Mouse (Mus musculus) liver, embryonic 13.5 days (tissue): Measurements from ENCODE around the gene Selp. TPM values are rescaled to one million over a fixed set of nuclear protein-coding genes. Genes with fewer than 3 reads are reported as not detected.

Experiments
- ATAC-seq: fragments of 200-750 bp; cut with Nextera tagmentation; 2 replicates; pipeline ENCODE4 v1.8.0; 2017; ENCODE audit warnings: low read depth, mild to moderate bottlenecking, moderate number of reproducible peaks, moderate library complexity
- DNase-seq: peaks from one replicate; pipeline ENCODE4 v3.0.0; 2022
- H3K27ac ChIP-seq: fragments of 300-500 bp; sonication (generic); 2 replicates; pipeline ENCODE4 v1.5.1; 2015; ENCODE audit warnings: moderate library complexity, mild to moderate bottlenecking, inconsistent platforms
- H3K27me3 ChIP-seq: fragments of 300-500 bp; sonication (generic); 2 replicates; pipeline ENCODE4 v1.6.1; 2015; ENCODE audit warnings: mild to moderate bottlenecking, inconsistent platforms
- H3K36me3 ChIP-seq: fragments of 300-500 bp; sonication (generic); 2 replicates; pipeline ENCODE4 v1.6.1; 2015; ENCODE audit warnings: mild to moderate bottlenecking, inconsistent platforms
- H3K4me1 ChIP-seq: fragments of 300-500 bp; sonication (generic); replicated peaks from 2 replicates; pipeline ENCODE4 v1.6.1; 2015; ENCODE audit warnings: inconsistent platforms
- H3K4me2 ChIP-seq: fragments of 300-500 bp; sonication (generic); 2 replicates; pipeline ENCODE4 v1.6.1; 2015; ENCODE audit warnings: inconsistent platforms, mild to moderate bottlenecking, moderate library complexity
- H3K4me3 ChIP-seq: fragments of 300-500 bp; sonication (generic); replicated peaks from 2 replicates; pipeline ENCODE4 v1.5.1; 2015; ENCODE audit warnings: mild to moderate bottlenecking, inconsistent platforms
- H3K9ac ChIP-seq: fragments of 300-500 bp; sonication (generic); 2 replicates; pipeline ENCODE4 v1.6.1; 2015; ENCODE audit warnings: mild to moderate bottlenecking, inconsistent platforms
- H3K9me3 ChIP-seq: fragments of 300-500 bp; sonication (generic); replicated peaks from 2 replicates; pipeline ENCODE4 v1.6.1; 2016; ENCODE audit warnings: inconsistent platforms
- WGBS: fragments of 180-500 bp; shearing (Covaris S2); methylation state at CpG from one replicate; pipeline ENCODE4 v1.1.7; 2015; ENCODE audit not compliant: insufficient replicate concordance; 5-methylcytosine and 5-hydroxymethylcytosine counted together
- polyA plus RNA-seq: library from polyadenylated mRNA; unstranded; fragments of >200 nt; fragmentation: Nextera tagmentation; extraction: Ambion mirVana; gene quantifications from 2 replicates; pipeline ENCODE4 v1.2.1, GENCODE M21; 2015

The Selp gene
- polyA plus RNA-seq, 1 experiment from 2014 or later = 0.53 TPM

GRCm38 (mm10) chr1:164079091-164079490, 36.0 kb upstream of the Selp start:
- Histone ChIP-seq H3K27me3 (no peaks in the 10 kb centered on the region), H3K4me2 (no peak overlapping the region), H3K9ac (no peak overlapping the region), H3K9me3 (no peaks in the 10 kb centered on the region), H3K4me1 (no peaks in the 10 kb centered on the region), H3K36me3 (no peaks in the 10 kb centered on the region), H3K4me3 (no peak overlapping the region), H3K27ac (no peak overlapping the region)
- WGBS = 75% methylated on average over 11 of the region's 11 CpGs
- no peak for ATAC-seq
- DNase-seq = no peak

GRCm38 (mm10) chr1:164083046-164083445, 32.0 kb upstream of the Selp start:
- 44% methylated on average over 4 of the region's 4 CpGs for WGBS
- H3K4me2 ChIP-seq = no peak overlapping the region
- H3K4me3 ChIP-seq = no peak overlapping the region
- DNase-seq = no peak
- H3K4me1 ChIP-seq = no peaks in the 10 kb centered on the region
- H3K27me3 ChIP-seq = no peaks in the 10 kb centered on the region
- no peaks in the 10 kb centered on the region for H3K36me3 ChIP-seq
- H3K9me3 ChIP-seq = no peaks in the 10 kb centered on the region
- no peak overlapping the region for H3K9ac ChIP-seq
- no peak for ATAC-seq
- H3K27ac ChIP-seq = no peak overlapping the region

- Histone ChIP-seq H3K27me3 (no peaks in the 10 kb centered on the region), H3K9ac (no peak overlapping the region), H3K4me3 (no peak overlapping the region), H3K4me1 (no peaks in the 10 kb centered on the region; the same call in 1 of the 2 replicates), H3K36me3 (no peaks in the 10 kb centered on the region), H3K4me2 (no peak overlapping the region), H3K9me3 (no peaks in the 10 kb centered on the region), H3K27ac (no peak overlapping the region)
- no peak for ATAC-seq
- 68% methylated on average over 3 of the region's 3 CpGs for WGBS
- no peak for DNase-seq
Observed at GRCm38 (mm10) chr1:164086797-164087196, 28.3 kb upstream of the Selp start.

- no peak overlapping the region for H3K27ac ChIP-seq
- 44% methylated on average over 5 of the region's 5 CpGs for WGBS
Observed at GRCm38 (mm10) chr1:164087872-164088271, 27.2 kb upstream of the Selp start.

GRCm38 (mm10) chr1:164096780-164097179, 18.3 kb upstream of the Selp start:
- H3K27ac ChIP-seq = no peak overlapping the region
- no peaks in the 10 kb centered on the region for H3K36me3 ChIP-seq
- H3K4me1 ChIP-seq = no peaks in the 10 kb centered on the region
- H3K9me3 ChIP-seq = no peaks in the 10 kb centered on the region
- 45% methylated on average over 6 of the region's 6 CpGs for WGBS
- ATAC-seq (no peak), DNase-seq (no peak)
- no peak overlapping the region for H3K4me2 ChIP-seq
- H3K9ac ChIP-seq = no peak overlapping the region
- H3K4me3 ChIP-seq = no peak overlapping the region
- no peaks in the 10 kb centered on the region for H3K27me3 ChIP-seq

More at GRCm38 (mm10) chr1:164087872-164088271, 27.2 kb upstream of the Selp start:
- Histone ChIP-seq H3K9ac (no peak overlapping the region), H3K27me3 (no peaks in the 10 kb centered on the region), H3K9me3 (no peaks in the 10 kb centered on the region), H3K4me3 (no peak overlapping the region), H3K4me2 (no peak overlapping the region), H3K36me3 (no peaks in the 10 kb centered on the region), H3K4me1 (no peaks in the 10 kb centered on the region; the same call in 1 of the 2 replicates)
- DNase-seq = no peak
- ATAC-seq = no peak

- no peak for ATAC-seq
- 61% methylated on average over 2 of the region's 2 CpGs for WGBS
- no peaks in the 10 kb centered on the region for H3K36me3 ChIP-seq
Observed at GRCm38 (mm10) chr1:164097911-164098310, 17.2 kb upstream of the Selp start.

GRCm38 (mm10) chr1:164098372-164098771, 16.7 kb upstream of the Selp start:
- 44% methylated on average over 2 of the region's 2 CpGs for WGBS
- Histone ChIP-seq H3K9ac (no peak overlapping the region), H3K9me3 (no peaks in the 10 kb centered on the region), H3K27me3 (no peaks in the 10 kb centered on the region), H3K27ac (no peak overlapping the region), H3K36me3 (no peaks in the 10 kb centered on the region), H3K4me2 (no peak overlapping the region), H3K4me3 (no peak overlapping the region), H3K4me1 (no peaks in the 10 kb centered on the region)
- no peak for ATAC-seq
- no peak for DNase-seq

More at GRCm38 (mm10) chr1:164097911-164098310, 17.2 kb upstream of the Selp start:
- Histone ChIP-seq H3K9ac (no peak overlapping the region), H3K27me3 (no peaks in the 10 kb centered on the region), H3K4me1 (no peaks in the 10 kb centered on the region), H3K4me3 (no peak overlapping the region), H3K9me3 (no peaks in the 10 kb centered on the region), H3K27ac (no peak overlapping the region), H3K4me2 (no peak overlapping the region)
- DNase-seq = no peak

- Histone ChIP-seq H3K4me1 (no peaks in the 10 kb centered on the region), H3K9me3 (no peaks in the 10 kb centered on the region), H3K36me3 (no peaks in the 10 kb centered on the region), H3K27me3 (no peaks in the 10 kb centered on the region), H3K9ac (no peak overlapping the region), H3K4me3 (no peak overlapping the region), H3K27ac (no peak overlapping the region), H3K4me2 (no peak overlapping the region)
- ATAC-seq (no peak), DNase-seq (no peak)
- WGBS = 47% methylated on average over 2 of the region's 2 CpGs
Observed at GRCm38 (mm10) chr1:164109763-164110162, 5.3 kb upstream of the Selp start.

- Histone ChIP-seq H3K27ac (no peak overlapping the region), H3K36me3 (no peaks in the 10 kb centered on the region), H3K9ac (no peak overlapping the region), H3K4me1 (no peaks in the 10 kb centered on the region), H3K9me3 (no peaks in the 10 kb centered on the region), H3K4me2 (no peak overlapping the region), H3K4me3 (no peak overlapping the region), H3K27me3 (no peaks in the 10 kb centered on the region)
- ATAC-seq (no peak), DNase-seq (no peak)
- 83% methylated on average over 9 of the region's 9 CpGs for WGBS
Observed at GRCm38 (mm10) chr1:164110591-164111329, 4.3 kb upstream of the Selp start.

GRCm38 (mm10) chr1:164114280-164114679, 784 bp upstream of the Selp start:
- H3K36me3 ChIP-seq = no peaks in the 10 kb centered on the region
- H3K9ac ChIP-seq = no peak overlapping the region
- 67% methylated on average over 5 of the region's 5 CpGs for WGBS
- H3K4me2 ChIP-seq = no peak overlapping the region
- no peaks in the 10 kb centered on the region for H3K9me3 ChIP-seq
- H3K4me3 ChIP-seq = no peak overlapping the region
- DNase-seq (no peak), ATAC-seq (no peak)
- no peak overlapping the region for H3K27ac ChIP-seq
- no peaks in the 10 kb centered on the region for H3K4me1 ChIP-seq
- H3K27me3 ChIP-seq = no peaks in the 10 kb centered on the region

- 63% methylated on average over 6 of the region's 6 CpGs for WGBS
- Histone ChIP-seq H3K27me3 (no peaks in the 10 kb centered on the region), H3K4me2 (no peak overlapping the region), H3K4me3 (no peak overlapping the region), H3K36me3 (no peaks in the 10 kb centered on the region), H3K9ac (no peak overlapping the region), H3K4me1 (no peaks in the 10 kb centered on the region), H3K27ac (no peak overlapping the region), H3K9me3 (no peaks in the 10 kb centered on the region)
- DNase-seq = no peak
- no peak for ATAC-seq
Observed at GRCm38 (mm10) chr1:164115647-164116046, 583 bp downstream of the Selp start.

- no peak for DNase-seq
- 79% methylated on average over 6 of the region's 6 CpGs for WGBS
- no peaks in the 10 kb centered on the region for H3K27me3 ChIP-seq
- no peaks in the 10 kb centered on the region for H3K9me3 ChIP-seq
- H3K4me3 ChIP-seq = no peak overlapping the region
- no peak for ATAC-seq
- H3K4me2 ChIP-seq = no peak overlapping the region
- no peaks in the 10 kb centered on the region for H3K36me3 ChIP-seq
- H3K4me1 ChIP-seq = no peaks in the 10 kb centered on the region
- H3K27ac ChIP-seq = no peak overlapping the region
- H3K9ac ChIP-seq = no peak overlapping the region
Observed at GRCm38 (mm10) chr1:164117869-164118268, 2.8 kb downstream of the Selp start.
